Mouse (Mus musculus): ENCODE data around the gene Plet1. TPM values are rescaled to one million over a fixed set of nuclear protein-coding genes. Genes with fewer than 3 reads are reported as not detected.
A peak's percentile ranks its signal among the peaks of the same experiment; 100 is the strongest.

The Plet1 gene
- polyA plus RNA-seq, 1 experiment, result 8.0 TPM

DNA sequence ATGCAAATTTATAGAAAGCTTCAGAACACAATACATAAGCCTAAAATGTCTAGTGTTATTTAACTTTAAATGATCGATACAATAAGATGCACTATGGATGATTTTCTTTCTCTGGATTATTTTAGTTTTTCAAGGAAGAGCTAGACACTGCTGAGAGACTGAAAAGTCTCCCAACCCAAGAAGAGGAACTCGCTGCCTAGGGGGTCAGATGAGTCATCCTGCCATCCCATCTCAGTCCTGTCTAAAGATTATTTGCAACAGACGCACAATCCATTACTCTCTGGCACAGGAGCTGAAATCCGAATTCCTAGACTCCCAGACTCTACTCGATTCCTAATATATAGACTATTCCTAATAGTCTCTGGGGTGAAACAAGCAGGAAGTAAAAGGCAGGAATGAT, 57.9 kb downstream of the Plet1 start:
- Histone ChIP-seq H3K27me3 (ENCODE audit: control insufficient read depth, insufficient read depth, low read length) (no peaks in the 10 kb centered on the region), H3K4me3 (ENCODE audit: control insufficient read depth, insufficient read depth, low read length) (no peak overlapping the region), H3K36me3 (ENCODE audit: control insufficient read depth, insufficient read depth, low read length) (no peaks in the 10 kb centered on the region), H3K27ac (ENCODE audit: control insufficient read depth, insufficient read depth, low read length) (no peak overlapping the region), H3K4me1 (replicated peaks; ENCODE audit: control insufficient read depth, insufficient read depth, low read length) (peaks cover 14% of the 10 kb centered on the region)
- no peak for TF ChIP-seq POLR2A (IDR thresholded peaks at IDR 0.05; ENCODE audit: control insufficient read depth, extremely low read depth, insufficient read depth, low read length, poor library complexity)
- TF ChIP-seq CTCF (IDR thresholded peaks at IDR 0.05; ENCODE audit: borderline replicate concordance, control insufficient read depth, extremely low read depth, insufficient read depth, low read length, poor library complexity), result no peak
- 75% methylated on average over 5 of the region's 5 CpGs for WGBS
- no peak for DNase-seq

DNA sequence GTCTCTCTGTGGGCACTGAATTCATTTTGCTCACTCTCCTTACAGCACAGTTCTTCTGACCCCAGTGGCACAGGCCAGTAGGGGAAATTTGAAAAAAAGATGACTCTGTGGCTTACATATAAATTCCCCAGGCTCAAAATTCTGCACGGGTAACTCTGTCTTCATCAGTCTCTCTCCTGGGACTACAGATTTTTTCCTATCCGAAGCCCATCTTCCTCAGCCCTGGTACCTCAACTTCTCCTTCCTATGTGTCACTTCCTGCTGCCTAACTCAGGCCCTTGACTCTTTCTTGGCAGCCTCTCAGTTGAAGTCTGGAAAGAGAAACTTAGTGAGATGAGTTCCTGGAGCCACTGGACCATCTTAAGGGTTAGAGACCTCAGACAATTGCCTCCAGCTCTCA, 59.2 kb downstream of the Plet1 start:
- Histone ChIP-seq H3K4me3 (ENCODE audit: control insufficient read depth, insufficient read depth, low read length) (no peak overlapping the region), H3K27me3 (ENCODE audit: control insufficient read depth, insufficient read depth, low read length) (no peaks in the 10 kb centered on the region), H3K4me1 (replicated peaks; ENCODE audit: control insufficient read depth, insufficient read depth, low read length) (peaks cover 6% of the 10 kb centered on the region), H3K36me3 (ENCODE audit: control insufficient read depth, insufficient read depth, low read length) (no peaks in the 10 kb centered on the region), H3K27ac (ENCODE audit: control insufficient read depth, insufficient read depth, low read length) (no peak overlapping the region)
- DNase-seq, result no peak
- 33% methylated on average over 2 of the region's 2 CpGs for WGBS
- TF ChIP-seq POLR2A (IDR thresholded peaks at IDR 0.05; ENCODE audit: control insufficient read depth, extremely low read depth, insufficient read depth, low read length, poor library complexity), result no peak
- TF ChIP-seq CTCF (IDR thresholded peaks at IDR 0.05; ENCODE audit: borderline replicate concordance, control insufficient read depth, extremely low read depth, insufficient read depth, low read length, poor library complexity), result no peak

DNA sequence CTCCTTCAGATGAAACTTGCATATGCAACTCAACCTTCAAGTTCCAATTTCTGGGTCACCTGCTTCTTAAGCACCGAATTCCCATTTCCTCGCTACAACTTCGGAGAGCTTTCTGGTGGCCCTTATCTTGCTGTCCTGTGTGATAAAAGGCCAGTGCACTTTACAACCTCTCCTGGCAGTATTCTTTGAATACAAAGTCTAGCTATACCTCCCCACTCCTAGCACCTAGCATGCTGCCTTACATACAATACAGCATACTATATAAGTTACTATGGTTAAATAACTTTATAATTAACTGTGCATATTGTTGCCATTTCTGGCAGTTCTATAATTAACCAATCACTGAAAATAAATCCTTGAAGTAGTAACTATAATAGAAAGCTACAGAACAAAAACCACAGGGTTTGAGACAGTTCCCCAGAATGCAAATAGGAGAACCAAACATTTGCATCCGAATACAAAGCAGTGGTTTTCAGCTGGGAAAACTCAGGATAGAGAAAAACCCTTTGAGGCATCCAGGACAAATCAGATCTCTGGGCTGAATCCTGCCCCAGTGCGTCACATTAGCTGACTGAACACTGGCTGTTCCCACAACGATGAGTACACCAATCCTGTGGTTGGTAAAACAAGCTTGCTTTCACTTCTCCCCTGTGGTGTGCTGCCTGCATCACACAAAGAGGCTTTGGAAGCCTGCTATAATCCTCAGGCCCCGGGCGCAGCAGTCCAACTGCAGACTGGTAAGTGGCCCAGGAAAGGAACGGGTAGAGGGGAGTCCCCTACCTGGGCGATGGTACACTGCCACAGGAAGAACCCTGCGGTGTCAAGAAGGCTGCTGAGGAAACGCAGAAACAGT, 60.1 kb downstream of the Plet1 start, which contains the start of gene Il18:
Gene Il18, plus strand, starts transcription at position 587 of the 853 bp plus-strand sequence.
- Histone ChIP-seq H3K4me3 (ENCODE audit: control insufficient read depth, insufficient read depth, low read length) (peak within 1 kb of the TSS; percentile 18), H3K4me1 (replicated peaks; ENCODE audit: control insufficient read depth, insufficient read depth, low read length) (peaks cover 6% of the 10 kb centered on the region)

DNA sequence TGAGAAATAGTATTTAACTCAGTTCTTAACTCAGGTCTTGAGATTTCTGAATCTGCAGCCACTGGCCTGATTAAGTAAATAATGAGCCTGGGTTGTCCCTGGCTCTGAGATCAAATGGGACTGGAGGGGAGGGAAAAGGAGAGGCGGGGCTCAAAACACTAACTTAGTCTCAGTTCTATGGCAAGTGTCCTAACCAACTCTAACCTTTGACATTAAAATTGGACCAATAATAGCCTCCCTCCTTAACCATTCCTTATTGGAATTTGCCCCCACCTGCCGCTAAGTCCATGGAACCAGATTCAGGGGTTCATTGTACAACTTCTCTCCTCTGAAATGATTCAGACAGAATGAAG, 60.7 kb downstream of the Plet1 start, which contains the start of gene Bco2:
Gene Bco2, minus strand, starts transcription at position 88 of the 353 bp plus-strand sequence.
- peaks cover 6% of the 10 kb centered on the region for H3K4me1 ChIP-seq (replicated peaks; ENCODE audit: control insufficient read depth, insufficient read depth, low read length)
- WGBS, result 72% methylated on average over 2 of the region's 2 CpGs
- H3K27me3 ChIP-seq (ENCODE audit: control insufficient read depth, insufficient read depth, low read length), result no peaks in the 10 kb centered on the region
- peak within 1 kb of the TSS; percentile 18 for H3K4me3 ChIP-seq (ENCODE audit: control insufficient read depth, insufficient read depth, low read length)
- TF ChIP-seq POLR2A (IDR thresholded peaks at IDR 0.05; ENCODE audit: control insufficient read depth, extremely low read depth, insufficient read depth, low read length, poor library complexity), result no peak
- TF ChIP-seq CTCF (IDR thresholded peaks at IDR 0.05; ENCODE audit: borderline replicate concordance, control insufficient read depth, extremely low read depth, insufficient read depth, low read length, poor library complexity), result no peak
- no peaks in the 10 kb centered on the region for H3K36me3 ChIP-seq (ENCODE audit: control insufficient read depth, insufficient read depth, low read length)
- peak within 1 kb of the TSS; percentile 33; the same call in 1 of the 2 replicates for H3K27ac ChIP-seq (ENCODE audit: control insufficient read depth, insufficient read depth, low read length)
- no peak for DNase-seq

More for the DNA sequence above, 60.1 kb downstream of the Plet1 start, which contains the start of gene Il18:
- 28% methylated on average over 12 of the region's 12 CpGs for whole genome bisulfite sequencing
- TF ChIP-seq CTCF (IDR thresholded peaks at IDR 0.05; ENCODE audit: borderline replicate concordance, control insufficient read depth, extremely low read depth, insufficient read depth, low read length, poor library complexity) (no peak), POLR2A (IDR thresholded peaks at IDR 0.05; ENCODE audit: control insufficient read depth, extremely low read depth, insufficient read depth, low read length, poor library complexity) (no peak)
- H3K27ac ChIP-seq (ENCODE audit: control insufficient read depth, insufficient read depth, low read length), result peak within 1 kb of the TSS; percentile 33; the same call in 1 of the 2 replicates
- H3K27me3 ChIP-seq (ENCODE audit: control insufficient read depth, insufficient read depth, low read length), result no peaks in the 10 kb centered on the region
- DNase-seq, result peak; percentile 21
- H3K36me3 ChIP-seq (ENCODE audit: control insufficient read depth, insufficient read depth, low read length), result no peaks in the 10 kb centered on the region

Other genes with a start within 250 kb of the Plet1 start
- gene Rpl10-ps3, start 149.6 kb upstream of the Plet1 start, polyA plus RNA-seq (2012; rRNA removed), result 71.6 and 86.8 TPM in 2 replicates
- gene Pts, start 34.2 kb downstream of the Plet1 start, polyA plus RNA-seq (2012; rRNA removed), result 45.0 and 51.0 TPM in 2 replicates
- 3.2 and 5.0 TPM in 2 replicates for gene Il18, start 60.3 kb downstream of the Plet1 start, polyA plus RNA-seq (2012; rRNA removed)
- gene Bco2, start 60.7 kb downstream of the Plet1 start, polyA plus RNA-seq (2012; rRNA removed), result 0.23 and 0.38 TPM in 2 replicates
- gene Tex12, start 66.8 kb downstream of the Plet1 start, polyA plus RNA-seq (2012; rRNA removed), result not detected in 2 replicates
- gene Sdhd, start 109.3 kb downstream of the Plet1 start, polyA plus RNA-seq (2012; rRNA removed), result 197 and 210 TPM in 2 replicates
- 126 and 168 TPM in 2 replicates for gene Timm8b, start 109.4 kb downstream of the Plet1 start, polyA plus RNA-seq (2012; rRNA removed)
- 0.69 and 0.85 TPM in 2 replicates for gene Pih1d2, start 122.8 kb downstream of the Plet1 start, polyA plus RNA-seq (2012; rRNA removed)
- gene Nkapd1, start 122.9 kb downstream of the Plet1 start, polyA plus RNA-seq (2012; rRNA removed), result 8.5 and 8.9 TPM in 2 replicates
- gene Dlat, start 165.3 kb downstream of the Plet1 start, polyA plus RNA-seq (2012; rRNA removed), result 23.8 and 24.5 TPM in 2 replicates
- gene Dixdc1, start 245.0 kb downstream of the Plet1 start, polyA plus RNA-seq (2012; rRNA removed), result 0.37 and 0.77 TPM in 2 replicates

Measured in thymus, adult 2 months (tissue).